Mouse (Mus musculus): ENCODE measurements around the gene Ralgapa2.

Ralgapa2 gene

GRCm38 (mm10) chr2:146350230-146350629 lies 161.9 kb downstream of the Ralgapa2 start:
- no peak for DNase-seq

DNA sequence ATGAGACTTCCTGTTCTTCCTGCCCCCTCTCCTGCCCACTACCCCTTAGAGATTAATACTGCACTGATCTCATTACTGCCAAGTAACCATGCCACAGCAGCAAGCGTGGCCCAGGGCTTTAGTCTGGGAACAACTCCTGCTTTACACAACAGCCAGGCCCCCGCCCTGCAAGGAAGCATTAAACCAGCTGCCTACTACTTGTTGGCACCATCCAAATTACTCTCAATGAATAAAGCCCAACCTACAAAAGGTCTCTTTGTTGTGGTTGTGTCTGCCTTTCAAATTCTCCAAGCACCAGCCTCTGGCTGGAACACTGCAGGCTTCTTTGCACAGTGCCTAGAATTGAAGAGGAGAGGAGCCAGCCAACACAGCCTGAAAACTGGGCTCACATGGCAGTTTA lies 164.2 kb downstream of the Ralgapa2 start:
- DNase-seq, result no peak

DNA sequence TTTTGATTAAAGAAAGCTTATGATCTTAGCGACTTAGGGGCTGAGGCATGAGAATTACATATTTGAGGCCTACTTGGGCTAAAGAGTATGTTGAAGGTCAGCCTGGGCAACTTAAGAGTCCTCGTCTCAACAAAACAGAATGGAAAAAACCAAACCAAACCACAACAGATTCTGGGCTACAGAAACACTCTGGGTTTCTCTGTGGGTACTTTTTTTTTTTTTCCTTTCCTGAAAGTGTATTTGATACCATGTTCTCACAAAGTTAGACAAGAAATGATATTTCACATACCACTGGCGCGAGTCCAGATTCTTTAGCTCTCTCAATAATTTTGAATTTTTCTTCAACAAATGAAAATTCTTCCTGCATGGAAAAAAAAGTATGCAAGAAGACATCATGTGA lies 172.1 kb downstream of the Ralgapa2 start:
- DNase-seq, result no peak

DNA sequence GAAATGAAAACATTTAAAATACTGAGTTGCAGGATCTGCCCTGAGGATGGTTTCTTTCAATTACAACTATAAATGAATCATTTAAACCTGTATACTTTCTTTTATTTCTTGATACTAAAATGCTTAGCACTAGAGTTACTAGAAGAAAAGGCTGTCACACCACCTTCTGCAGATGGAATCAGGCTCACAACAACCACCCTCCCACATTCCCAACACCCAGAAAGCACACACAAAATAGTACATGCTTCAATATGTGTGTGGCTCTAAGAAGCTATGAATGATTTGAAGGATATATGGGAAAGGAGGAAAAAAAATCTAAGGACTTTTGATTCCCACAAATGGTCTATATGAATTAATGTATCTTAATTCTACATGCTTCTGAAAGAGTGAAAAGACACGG lies 174.6 kb downstream of the Ralgapa2 start:
- DNase-seq, result no peak

DNA sequence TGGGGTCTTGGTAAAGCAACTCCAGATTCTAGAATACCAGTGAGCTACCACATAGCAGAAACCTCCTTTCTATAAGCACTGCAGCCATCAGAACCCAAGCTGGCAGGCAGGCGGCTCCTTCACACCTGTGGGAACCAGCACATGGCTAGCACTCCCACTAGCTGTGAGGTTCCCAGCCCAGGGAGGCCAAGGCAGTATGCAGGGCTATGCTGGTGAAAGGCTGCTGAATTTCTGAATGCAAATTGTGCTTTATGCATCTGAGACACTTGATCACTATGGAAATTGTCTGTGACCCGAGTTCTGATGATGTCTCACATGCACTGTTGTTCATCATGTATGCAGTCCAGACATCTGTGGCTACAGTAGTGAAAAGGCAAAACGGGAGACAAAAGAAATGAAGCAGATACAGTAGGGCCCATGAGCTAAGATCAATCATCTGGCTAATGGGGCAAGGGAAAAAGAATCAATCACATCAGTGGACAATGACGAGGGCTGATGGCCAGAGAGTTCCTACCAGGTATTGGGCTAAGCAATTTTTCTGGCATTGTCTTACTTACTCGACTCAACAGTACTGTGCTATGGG lies 180.2 kb downstream of the Ralgapa2 start:
- no peak for DNase-seq

DNA sequence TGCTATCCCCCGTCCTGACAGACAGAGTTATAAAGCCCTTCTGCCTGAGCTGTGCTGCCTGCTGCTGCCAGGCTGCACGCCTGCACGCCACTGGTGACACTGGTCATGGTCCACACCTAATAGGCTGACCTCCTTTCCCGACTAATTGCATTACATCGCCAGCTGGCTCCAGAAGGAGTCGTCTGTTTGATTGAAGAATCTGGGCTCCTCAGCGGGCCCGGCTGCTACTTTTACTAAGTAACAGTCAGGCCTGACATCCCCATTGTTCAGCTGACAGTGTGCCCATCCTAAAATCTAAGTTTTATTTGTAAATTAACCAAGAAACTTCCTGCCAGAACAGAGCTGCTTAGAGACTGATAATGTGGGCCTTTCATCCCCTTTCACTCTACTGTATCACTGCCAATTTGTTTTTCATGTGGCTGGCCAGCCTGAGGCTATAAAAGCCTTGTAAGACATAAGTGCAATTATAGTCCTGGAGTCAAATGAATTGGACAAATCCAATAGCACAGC lies 181.3 kb downstream of the Ralgapa2 start:
- peak; percentile 58 to 74 for DNase-seq

- DNase-seq, result no peak
These were observed 182.0 kb downstream of the Ralgapa2 start for GRCm38 (mm10) chr2:146330101-146330500.

DNA sequence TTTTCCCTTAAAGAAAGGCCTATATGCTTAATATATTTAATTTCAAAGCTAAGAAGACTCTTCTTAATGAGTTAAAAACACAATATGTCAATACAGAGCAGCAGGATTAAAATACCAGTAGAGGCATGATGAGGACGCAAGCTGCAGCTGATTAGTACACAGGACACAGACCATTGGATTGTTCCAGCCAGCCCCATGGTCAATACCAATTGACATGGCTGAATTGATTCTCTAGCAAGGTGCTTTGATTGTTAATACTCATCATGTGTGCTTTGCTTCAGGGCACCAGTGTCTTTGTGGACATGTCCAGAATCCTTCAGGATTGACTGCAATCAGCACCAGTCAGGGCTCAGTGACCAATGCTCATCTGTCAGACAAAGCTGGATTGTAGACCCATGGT lies 185.5 kb downstream of the Ralgapa2 start:
- DNase-seq, result no peak

GRCm38 (mm10) chr2:146324907-146325715 lies 187.0 kb downstream of the Ralgapa2 start:
- no peak for DNase-seq

DNA sequence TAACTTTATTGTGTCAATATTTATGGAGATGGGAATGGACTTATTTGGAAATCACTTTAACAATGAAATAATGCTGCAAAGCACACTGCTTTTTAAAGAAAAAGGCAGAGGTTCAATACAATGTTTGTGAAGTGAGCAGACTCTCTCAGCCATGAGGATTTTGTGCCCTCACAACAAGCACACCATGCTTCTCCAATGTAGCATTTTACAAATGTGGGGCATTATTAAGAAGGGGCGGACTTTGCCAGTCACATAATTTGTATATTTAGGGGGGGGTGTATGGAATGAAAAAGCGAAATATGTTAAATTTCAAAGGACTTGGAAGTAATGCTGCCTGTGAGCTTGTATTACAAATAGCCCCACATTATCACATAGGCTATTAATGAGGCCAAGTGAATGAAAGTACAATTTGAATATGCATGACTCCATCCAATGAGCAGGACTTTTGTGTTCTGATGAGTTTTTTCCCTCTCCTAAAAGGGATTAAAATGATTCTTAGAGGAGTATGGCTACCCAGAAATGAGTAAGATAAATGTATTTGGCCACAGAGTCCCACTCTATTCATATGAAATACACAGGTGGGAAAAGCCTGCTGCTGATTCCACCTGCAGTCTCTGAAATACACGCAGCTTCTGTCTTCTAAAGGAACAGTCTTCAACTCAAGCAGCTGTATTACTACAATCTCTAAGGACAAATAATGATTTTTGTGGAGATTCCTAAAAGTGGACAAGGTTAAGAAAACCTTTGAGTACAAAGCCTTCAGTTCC lies 187.8 kb downstream of the Ralgapa2 start:
- no peak for DNase-seq

DNA sequence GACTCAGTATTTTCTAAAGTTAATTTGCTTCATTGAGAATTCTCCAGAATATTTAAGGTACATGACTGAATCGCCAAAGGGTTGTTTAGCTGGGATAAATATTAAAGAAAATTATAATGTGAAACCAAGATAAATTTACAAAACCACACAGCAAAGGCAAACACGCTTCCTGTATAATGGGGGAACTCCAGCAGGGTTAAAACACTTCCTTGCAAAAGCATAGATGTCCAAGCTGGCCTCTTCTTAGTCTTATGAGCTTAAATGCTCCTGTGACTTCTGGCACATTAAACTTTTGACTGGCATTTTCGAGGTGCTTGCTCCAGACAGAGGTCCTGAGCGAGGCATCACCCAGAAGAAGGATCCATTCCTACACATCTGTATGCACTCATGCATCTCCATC lies 188.6 kb downstream of the Ralgapa2 start:
- DNase-seq, result no peak

DNA sequence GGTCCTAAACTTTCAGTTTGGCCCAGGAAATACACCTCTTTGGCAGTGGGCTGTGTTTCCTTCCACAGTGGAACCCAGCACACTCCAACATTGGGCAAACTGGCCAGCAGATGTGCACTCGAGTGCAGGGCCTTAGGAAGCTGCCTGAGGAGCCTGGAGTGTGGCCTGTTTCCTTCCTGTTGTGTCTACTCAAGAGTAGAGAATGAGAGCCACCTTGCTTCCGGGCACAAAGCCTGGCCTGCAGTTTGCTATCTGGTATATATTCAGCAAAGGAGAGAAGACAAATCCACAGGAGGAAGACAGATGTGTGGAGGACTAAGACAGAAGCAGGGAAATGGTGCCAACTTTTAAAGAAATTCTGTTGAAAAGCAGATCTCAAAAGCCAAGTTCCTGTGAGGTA lies 189.4 kb downstream of the Ralgapa2 start:
- no peak for DNase-seq

GRCm38 (mm10) chr2:146322019-146322418 lies 190.1 kb downstream of the Ralgapa2 start:
- no peak for DNase-seq

DNA sequence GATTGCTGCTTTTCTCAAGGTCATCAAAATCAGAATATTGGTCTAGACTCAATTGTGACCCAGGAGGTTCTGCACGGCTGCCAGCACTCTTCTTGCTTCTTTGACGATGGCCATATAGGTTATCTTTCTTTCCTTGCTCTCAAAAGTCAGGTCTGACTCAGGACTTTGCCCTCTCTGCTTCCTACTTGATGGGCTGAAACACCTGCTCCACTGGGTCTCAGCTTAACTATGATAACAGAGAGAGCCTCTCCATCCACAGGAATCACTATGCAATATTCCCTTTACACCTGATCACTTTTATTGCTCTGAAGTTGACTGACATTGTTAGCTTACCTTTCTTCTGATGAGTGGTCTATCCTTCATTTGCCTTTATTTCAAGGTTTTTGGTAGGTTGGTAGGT lies 191.5 kb downstream of the Ralgapa2 start:
- DNase-seq, result no peak

DNA sequence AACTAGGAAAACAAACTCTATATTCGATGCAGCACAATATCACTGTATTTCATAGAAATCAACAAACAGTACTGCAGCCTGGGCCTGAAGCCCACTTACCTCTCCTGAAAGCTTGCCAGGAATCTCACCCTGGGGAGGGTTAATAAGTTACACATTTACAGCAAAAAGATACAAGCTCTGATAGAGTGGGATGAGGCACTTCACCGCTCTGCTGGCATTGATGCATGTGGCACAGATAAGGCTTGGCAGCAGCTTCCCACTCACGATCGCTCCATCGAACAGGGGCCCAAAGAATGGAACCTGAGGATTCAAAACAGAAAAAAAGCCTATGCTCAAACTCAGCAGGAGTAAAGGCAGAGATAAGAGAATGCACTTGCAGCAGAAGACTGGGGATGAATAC lies 197.4 kb downstream of the Ralgapa2 start:
- no peak for DNase-seq

DNA sequence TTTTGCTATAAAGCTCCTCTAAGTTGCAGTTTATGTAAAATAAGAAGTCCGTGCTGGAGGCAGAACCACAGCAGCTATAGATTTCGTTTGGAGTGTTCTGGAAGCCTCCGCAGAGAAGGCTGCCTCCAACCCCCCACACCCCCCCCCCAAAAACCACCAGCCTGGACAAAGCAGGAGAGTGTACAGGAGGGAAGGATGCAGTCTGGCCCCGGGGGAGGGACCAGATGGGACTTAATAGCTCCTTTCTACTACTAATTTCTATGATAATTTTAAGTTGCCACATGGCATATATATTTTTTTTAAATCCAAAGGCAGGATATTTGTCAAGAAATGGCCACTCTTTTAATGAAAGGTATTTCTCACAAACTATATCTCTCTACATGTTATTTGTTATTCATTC lies 198.3 kb downstream of the Ralgapa2 start:
- DNase-seq, result no peak

DNA sequence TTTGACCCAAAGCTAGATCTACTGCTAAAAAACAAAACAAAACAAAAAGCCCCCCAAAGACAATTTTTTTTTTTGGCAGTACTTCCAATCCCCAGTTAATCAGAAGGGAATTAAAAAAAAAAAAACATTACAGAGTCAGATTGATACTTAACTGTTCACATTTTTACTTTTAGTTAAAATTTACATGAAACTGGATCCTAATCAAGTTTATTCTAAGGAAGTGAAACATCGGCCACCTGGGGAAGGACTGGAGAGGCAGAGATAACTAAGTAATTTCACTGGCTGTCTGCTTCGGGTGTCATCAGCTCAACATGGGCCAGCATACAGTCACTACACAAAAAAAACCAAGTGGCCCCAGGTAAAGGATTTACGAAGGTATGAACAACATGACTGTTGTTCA lies 201.4 kb downstream of the Ralgapa2 start:
- no peak for DNase-seq

DNA sequence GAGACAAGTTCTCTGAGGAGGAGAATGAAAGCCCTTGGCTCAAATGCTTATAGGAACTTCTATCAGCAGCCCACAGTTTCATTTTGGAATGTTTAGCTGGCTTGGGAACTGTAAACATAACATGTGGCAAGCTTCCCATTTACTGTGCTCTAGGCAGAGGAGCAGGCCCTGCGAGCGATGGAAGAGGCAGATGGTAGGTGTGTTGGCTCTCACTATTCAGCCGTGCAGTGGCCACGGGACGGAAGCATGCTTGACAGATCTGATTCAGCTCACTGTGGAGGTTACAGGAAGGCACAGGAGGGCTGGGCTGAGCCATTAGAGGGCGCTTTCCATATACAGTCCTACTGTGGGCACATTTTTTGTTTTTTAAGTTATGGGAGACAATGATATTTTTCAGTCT lies 201.9 kb downstream of the Ralgapa2 start:
- DNase-seq, result peak; percentile 78 to 87

GRCm38 (mm10) chr2:146309413-146309812 lies 202.7 kb downstream of the Ralgapa2 start:
- no peak for DNase-seq

DNA sequence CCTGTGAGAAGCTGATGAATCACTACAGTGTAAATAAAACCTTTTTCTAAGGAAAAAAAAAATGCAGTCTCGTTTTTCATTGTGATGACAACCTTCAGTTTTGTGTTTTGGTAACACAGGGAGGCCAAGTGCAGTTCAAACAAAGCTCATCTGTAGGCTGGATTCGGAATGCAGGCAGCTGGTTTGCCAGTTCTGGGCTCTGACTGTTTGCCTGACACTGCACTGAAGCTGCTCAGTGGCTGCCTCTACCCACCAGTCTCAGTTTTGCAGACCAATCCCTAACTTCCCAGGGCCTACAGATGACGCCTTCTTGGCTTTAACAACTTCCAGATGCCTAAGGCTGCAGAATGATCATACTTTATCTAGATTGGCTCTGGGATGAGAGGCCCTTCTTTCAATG lies 205.1 kb downstream of the Ralgapa2 start:
- DNase-seq, result no peak

GRCm38 (mm10) chr2:146302094-146302699 lies 209.9 kb downstream of the Ralgapa2 start:
- DNase-seq, result no peak

GRCm38 (mm10) chr2:146300500-146301020 lies 211.6 kb downstream of the Ralgapa2 start:
- no peak for DNase-seq

DNA sequence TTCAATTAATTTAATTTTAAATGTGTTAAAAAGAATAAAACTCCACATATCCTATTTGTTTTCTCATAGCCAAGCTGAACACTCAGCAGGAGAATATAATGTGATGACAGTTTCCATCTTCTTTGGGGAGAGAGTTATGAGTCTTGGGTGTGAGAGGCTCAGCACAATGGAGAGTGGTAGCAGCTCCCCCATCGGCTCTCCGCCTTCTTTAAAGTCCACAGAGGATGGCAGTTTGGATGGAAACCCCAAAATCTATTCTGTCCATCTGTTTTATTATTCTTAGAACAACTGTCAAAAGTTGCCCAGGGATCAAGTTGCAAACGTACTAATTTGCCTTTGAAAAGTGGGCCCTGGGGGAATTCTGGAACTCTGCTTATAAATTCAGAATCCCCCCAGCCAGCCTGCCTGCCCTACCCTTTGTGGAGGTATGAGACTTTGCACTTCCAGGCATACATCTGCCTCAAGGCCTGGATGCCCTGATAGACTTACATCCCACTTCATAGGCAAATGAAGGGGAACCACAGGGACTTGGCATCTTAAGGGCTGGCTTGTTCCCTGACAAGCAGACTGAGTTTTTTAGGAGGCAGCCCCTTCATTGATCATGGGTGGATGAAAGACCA lies 212.2 kb downstream of the Ralgapa2 start:
- DNase-seq, result no peak
